Mouse (Mus musculus) brain, embryonic 18.5 days (tissue): ENCODE measurements around the gene Adam3.

Source experiments
- DNase-seq: peaks from one replicate; pipeline ENCODE4 v3.0.0-alpha.2; 2012; ENCODE audit warnings: low read depth, low spot score

Gene Adam3

GRCm38 (mm10) chr8:24725630-24726029, at the start of gene Adam3:
Gene Adam3 (minus strand): TSS chr8:24725852.
- no peak for DNase-seq

GRCm38 (mm10) chr8:24724886-24725626, 596 bp downstream of the Adam3 start:
- no peak for DNase-seq
